Mouse (Mus musculus): Measurements from ENCODE around the gene Bag1.

Bag1 gene

GRCm38 (mm10) chr4:40888839-40889238, 59.3 kb downstream of the Bag1 start:
- DNase-seq (ENCODE audit: low spot score in 2 of 2) = no peak
